Comparison of ENCODE assay signal across 9 mouse cellular contexts in the genomic region with DNA sequence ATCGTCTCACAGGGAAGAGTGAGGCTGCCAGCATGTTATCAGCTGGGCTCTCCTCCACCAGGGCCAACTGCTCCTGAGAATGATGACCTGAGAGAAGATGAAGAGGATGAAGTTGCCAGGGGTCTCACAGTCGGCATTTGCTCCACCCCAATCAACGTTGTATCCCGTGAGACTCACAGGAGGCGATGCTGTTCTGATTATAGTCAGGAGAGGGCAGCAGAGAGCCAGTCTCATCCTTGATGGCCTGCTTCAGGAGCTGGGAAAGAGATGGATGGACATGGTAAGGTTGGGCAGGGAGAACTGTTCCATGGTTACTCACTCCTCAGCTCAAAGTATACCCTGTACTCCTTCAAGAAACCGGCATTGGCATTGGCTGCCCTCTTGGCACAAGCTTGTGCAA. TPM values are rescaled to one million over a fixed set of nuclear protein-coding genes. Genes with fewer than 3 reads are reported as not detected.
DNase-seq lines count a peak whose midpoint lies in the region; ATAC-seq and TF ChIP-seq lines count a peak whose summit lies in the region.
"Had no signal": no experiment of that assay in that cellular context is flagged by ENCODE, and none has a peak within 500 bp of the region (broad histone marks: within the 10 kb centered on the region; RNA-seq: fewer than 3 reads in every experiment).

No protein-coding gene starts in this region.

- no peaks in the 10 kb centered on the region for H3K36me3 ChIP-seq in kidney, embryonic 14.5 days (ENCODE audit: control insufficient read depth, insufficient read depth, low read length)

- no peak overlapping the region for H3K9ac ChIP-seq in kidney, embryonic 14.5 days (ENCODE audit: low read depth, low read length)

- 21% methylated on average over 6 of the region's 6 CpGs for WGBS in kidney, embryonic 14.5 days
- WGBS in olfactory bulb, adult 2 months = 17% methylated on average over 6 of the region's 6 CpGs

- intact Hi-C loops in heart, postnatal 36 days (cut with DNase I) = loop anchor here (1.0 to 2.0 kb wide), 2 partner anchors 26 to 259 kb away; no protein-coding TSS in a partner anchor
- intact Hi-C loops in left cerebral cortex, postnatal 14 days (cut with DNase I) = no loop called here

- no peaks in the 10 kb centered on the region for H3K9me3 ChIP-seq in kidney, embryonic 14.5 days (ENCODE audit: control insufficient read depth, low read length)
- H3K9me3 ChIP-seq: megakaryocyte, embryonic 14.5 days had no signal

- TF ChIP-seq POLR2A in olfactory bulb, adult 2 months (IDR thresholded peaks at IDR 0.05; ENCODE audit: insufficient read depth, low read depth, low read length) = no peak

- H3K4me2 ChIP-seq in kidney, embryonic 14.5 days (replicated peaks; ENCODE audit: low read depth, low read length) = no peak overlapping the region

- ATAC-seq in kidney, embryonic 14.5 days (ENCODE audit: low FRiP score, low TSS enrichment) = no peak

- H3K4me3 ChIP-seq in kidney, embryonic 14.5 days (ENCODE audit: low read length) = no peak overlapping the region
- H3K4me3 ChIP-seq in olfactory bulb, adult 2 months (ENCODE audit: insufficient read depth, low read depth, low read length) = no peak overlapping the region
- H3K4me3 ChIP-seq: megakaryocyte, embryonic 14.5 days had no signal

- H3K4me1 ChIP-seq in kidney, embryonic 14.5 days (ENCODE audit: control insufficient read depth, insufficient read depth, low read length) = 0 out of 2 replicates have a peak, but pooled peaks cover 3% of the 10 kb centered on the region
- peaks cover 17% of the 10 kb centered on the region for H3K4me1 ChIP-seq in olfactory bulb, adult 2 months (ENCODE audit: control insufficient read depth, insufficient read depth, low read length)

- H3K27ac ChIP-seq in kidney, embryonic 14.5 days (ENCODE audit: low read depth, low read length) = no peak overlapping the region
- no peak overlapping the region for H3K27ac ChIP-seq in olfactory bulb, adult 2 months (ENCODE audit: insufficient read depth, low read depth, low read length)

- peaks cover 12% of the 10 kb centered on the region for H3K27me3 ChIP-seq in kidney, embryonic 14.5 days (ENCODE audit: control insufficient read depth, insufficient read depth, low read length)

- DNase-seq in kidney, adult 18-20 months = peak; percentile 78
- DNase-seq in NIH3T3 (ENCODE audit: low read depth) = peak; percentile 83
- peak; percentile 74 to 80 for DNase-seq in cerebellum, postnatal 36 days
- peak; percentile 68 to 87 for DNase-seq in heart, postnatal 36 days
- DNase-seq in left cerebral cortex, postnatal 14 days (ENCODE audit: low spot score in 2 of 2) = peak; percentile 68 to 84
- peak; percentile 80 for DNase-seq in thymus, postnatal 14 days

- peak; percentile 65 for TF ChIP-seq CTCF in olfactory bulb, adult 2 months (IDR thresholded peaks at IDR 0.05; ENCODE audit: insufficient read depth, low read depth, low read length)

RNA-seq across cellular contexts. Expression of a gene that starts 5.0 kb away (rescaled TPM):
- 0.66 and 0.81 TPM in 2 replicates for polyA plus RNA-seq in kidney, embryonic 14.5 days (2014; fragmentation: Nextera tagmentation; extraction: Ambion mirVana)
- total RNA-seq in heart, postnatal 36 days (2021) = 10 to 100 TPM; 15.6 to 19.8 TPM
- total RNA-seq in left cerebral cortex, postnatal 14 days (2021) = 1 to 10 TPM; 2.7 TPM
- polyA plus RNA-seq in olfactory bulb, adult 2 months (2012; ENCODE audit: insufficient read depth, insufficient read length, low replicate concordance, missing spikeins) = 68.5 TPM in 1 of 2 replicates, not detected in the other

RNA-seq across cellular contexts. Expression of a gene that starts 22.4 kb away (rescaled TPM):
- polyA plus RNA-seq in kidney, embryonic 14.5 days (2014; fragmentation: Nextera tagmentation; extraction: Ambion mirVana) = 0.66 and 0.83 TPM in 2 replicates
- total RNA-seq in heart, postnatal 36 days (2021) = under 1 TPM; 0.69 to 0.70 TPM
- total RNA-seq in left cerebral cortex, postnatal 14 days (2021) = under 1 TPM in 1 of 2 experiments, not detected in 1; 0.19 TPM
- polyA plus RNA-seq in olfactory bulb, adult 2 months (2012; ENCODE audit: insufficient read depth, insufficient read length, low replicate concordance, missing spikeins) = not detected in 2 replicates

RNA-seq across cellular contexts. Expression of a gene that starts 36.5 kb away (rescaled TPM):
- 32.0 and 44.5 TPM in 2 replicates for polyA plus RNA-seq in kidney, embryonic 14.5 days (2014; fragmentation: Nextera tagmentation; extraction: Ambion mirVana)
- 10 to 100 TPM; 21.1 to 26.7 TPM for total RNA-seq in heart, postnatal 36 days (2021)
- 100 to 1,000 TPM; 329 to 359 TPM for total RNA-seq in left cerebral cortex, postnatal 14 days (2021)
- 415 TPM in 1 of 2 replicates, not detected in the other for polyA plus RNA-seq in olfactory bulb, adult 2 months (2012; ENCODE audit: insufficient read depth, insufficient read length, low replicate concordance, missing spikeins)

RNA-seq across cellular contexts. Expression of a gene that starts 57.4 kb away (rescaled TPM):
- polyA plus RNA-seq in kidney, embryonic 14.5 days (2014; fragmentation: Nextera tagmentation; extraction: Ambion mirVana) = not detected in 2 replicates
- 1 to 10 TPM in 1 of 2 experiments, under 1 TPM in 1; 0.92 to 1.0 TPM for total RNA-seq in heart, postnatal 36 days (2021)
- total RNA-seq in left cerebral cortex, postnatal 14 days (2021) = 100 to 1,000 TPM; 148 to 163 TPM
- polyA plus RNA-seq in olfactory bulb, adult 2 months (2012; ENCODE audit: insufficient read depth, insufficient read length, low replicate concordance, missing spikeins) = not detected in 2 replicates

Comparison
In these comparisons a context has a peak if more than half of its experiments do, and no peak if none do; other contexts are left out.
1. RNA of a gene that starts 5.0 kb away (total RNA-seq): 15.6 to 19.8 TPM in heart, postnatal 36 days; 2.7 TPM in left cerebral cortex, postnatal 14 days; every median in the first group is over 4 times any median in the second.
2. RNA of a gene that starts 36.5 kb away (total RNA-seq): 329 to 359 TPM in left cerebral cortex, postnatal 14 days; 21.1 to 26.7 TPM in heart, postnatal 36 days; every median in the first group is over 10 times any median in the second.
3. Peak in every context shown above with its lines, with median percentiles within 50 percentile points of each other: DNase-seq.